Mouse (Mus musculus) spleen, adult 2 months (tissue): ENCODE data around the gene Spdye4c.

ENCODE experiments used
- CTCF ChIP-seq: fragments of 200-500 bp; IDR thresholded peaks from 2 replicates; pipeline ENCODE4 v1.5.1; 2011; ENCODE audit warnings: mild to moderate bottlenecking, inconsistent platforms; ENCODE audit not compliant: insufficient read depth, insufficient read length, insufficient replicate concordance; ENCODE audit errors: extremely low read depth
- POLR2A ChIP-seq: fragments of 200-500 bp; IDR thresholded peaks from 2 replicates; pipeline ENCODE4 v1.6.1; 2011; ENCODE audit warnings: low read depth, low read length, inconsistent platforms

DNA sequence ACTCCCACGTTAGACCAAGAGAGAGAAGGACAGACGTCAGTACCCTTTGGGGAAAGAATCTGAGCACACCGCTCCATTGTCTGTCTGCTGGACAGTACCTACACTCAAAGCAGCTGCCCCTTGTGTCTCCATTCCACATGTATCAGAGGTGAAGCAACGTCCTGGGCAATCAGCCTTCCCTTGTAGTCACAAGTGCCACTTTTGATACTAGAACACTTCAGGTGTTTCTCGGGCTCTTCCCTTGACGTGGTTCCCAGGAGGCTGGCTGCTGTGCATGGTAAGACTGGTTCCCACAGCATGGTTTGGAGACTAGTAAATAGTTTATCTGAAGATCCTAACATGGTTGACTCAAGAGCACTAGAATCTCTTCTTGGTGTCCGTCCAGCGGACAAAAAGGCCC, 20.2 kb downstream of the Spdye4c start:
- TF ChIP-seq CTCF = no peak
- no peak for TF ChIP-seq POLR2A
